Mouse (Mus musculus) lung, adult 2 months (tissue): Measurements from ENCODE around the gene Cyp2s1.

Source experiments
- CTCF ChIP-seq: fragments of 200-500 bp; IDR thresholded peaks from 2 replicates; pipeline ENCODE4 v1.5.1; 2011; ENCODE audit warnings: mild to moderate bottlenecking, low read length, control low read depth; ENCODE audit not compliant: insufficient read depth
- POLR2A ChIP-seq: fragments of 200-500 bp; IDR thresholded peaks from 2 replicates; pipeline ENCODE4 v1.6.1; 2011; ENCODE audit warnings: low read depth, mild to moderate bottlenecking, control low read depth, low read length, borderline replicate concordance; ENCODE audit errors: extremely low read depth

DNA sequence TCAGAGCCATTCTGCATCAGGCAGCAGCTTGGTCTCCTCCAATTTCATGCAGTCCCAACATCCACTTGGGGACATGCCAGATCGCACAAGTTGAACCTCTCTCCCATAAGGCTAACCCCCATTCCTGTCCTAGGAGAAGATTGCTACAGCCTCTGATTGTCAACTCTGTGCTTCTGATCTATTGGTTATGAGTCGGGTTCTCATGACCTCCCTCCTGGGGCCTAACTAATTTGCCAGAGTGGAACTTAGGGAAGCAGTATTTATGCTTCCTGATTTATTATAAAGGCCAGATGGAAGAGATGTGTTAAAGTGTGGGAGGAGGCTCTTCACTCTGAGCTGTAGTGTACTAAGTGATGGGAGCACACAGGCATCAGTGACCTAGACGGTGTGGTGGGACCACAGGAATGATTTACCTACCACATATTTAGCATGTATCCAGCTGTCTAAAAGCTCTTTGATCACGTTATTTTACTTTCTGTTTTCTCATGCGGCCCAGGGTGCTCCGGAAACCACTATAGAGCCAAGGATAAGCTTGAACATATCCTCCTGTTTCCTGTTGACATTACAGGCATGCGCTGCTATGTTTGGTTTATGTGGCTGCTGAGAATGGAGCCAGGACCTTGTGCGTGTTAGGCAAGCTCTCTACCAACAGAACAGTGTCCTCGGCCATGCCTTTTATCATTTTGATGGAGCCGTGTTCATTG is 18.6 kb upstream of the Cyp2s1 start:
- TF ChIP-seq POLR2A (no peak), CTCF (no peak)
